Mouse (Mus musculus): ENCODE data around the gene Sclt1. TPM values are rescaled to one million over a fixed set of nuclear protein-coding genes. Genes with fewer than 3 reads are reported as not detected.

The Sclt1 gene
- polyA plus RNA-seq, 1 experiment, result 13.7 TPM

- TF ChIP-seq GATA1 (IDR thresholded peaks at IDR 0.05; ENCODE audit: low read length), result no peak
Observed at GRCm38 (mm10) chr3:41580401-41581323, 161.7 kb downstream of the Sclt1 start.

GRCm38 (mm10) chr3:41579873-41580272 is 162.4 kb downstream of the Sclt1 start:
- no peak for TF ChIP-seq GATA1 (IDR thresholded peaks at IDR 0.05; ENCODE audit: low read length)

DNA sequence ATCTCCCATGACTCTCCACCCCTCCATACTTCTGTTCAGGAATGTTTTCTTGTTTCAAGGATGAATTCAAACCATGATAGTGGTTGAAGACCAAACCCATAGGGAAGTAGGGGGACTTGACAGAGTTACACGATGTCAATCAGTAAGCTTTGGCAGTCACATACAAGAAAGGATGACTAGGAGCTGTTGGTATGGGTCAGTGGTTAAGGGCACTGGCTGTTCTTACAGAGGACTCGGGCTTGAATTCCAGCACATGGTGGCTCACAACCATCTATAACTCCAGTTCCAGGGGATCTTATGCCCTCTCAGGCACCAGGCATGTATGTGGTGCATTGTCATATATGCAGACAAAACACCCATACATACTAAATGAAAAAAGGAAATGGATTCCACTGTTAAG is 165.1 kb downstream of the Sclt1 start:
- TF ChIP-seq GATA1 (IDR thresholded peaks at IDR 0.05; ENCODE audit: low read length), result no peak

Other genes starting within 250 kb of the Sclt1 start
- 59.0 and 95.2 TPM in 2 replicates for gene Jade1, start 186.8 kb downstream of the Sclt1 start, polyA plus RNA-seq (2012)
- 0.41 and 0.86 TPM in 2 replicates for gene D3Ertd751e, start 97 bp upstream of the Sclt1 start, polyA plus RNA-seq (2012)